Mouse (Mus musculus) liver, embryonic 14.5 days (tissue): ENCODE measurements around the gene Grrp1.

ENCODE experiments used
- CTCF ChIP-seq: IDR thresholded peaks from 2 replicates; pipeline ENCODE4 v1.5.1; 2016; ENCODE audit warnings: antibody characterized with exemption, low read depth, control low read depth
- EP300 ChIP-seq: IDR thresholded peaks from 2 replicates; pipeline ENCODE4 v1.6.1; 2016; ENCODE audit warnings: antibody characterized with exemption, low read depth

DNA sequence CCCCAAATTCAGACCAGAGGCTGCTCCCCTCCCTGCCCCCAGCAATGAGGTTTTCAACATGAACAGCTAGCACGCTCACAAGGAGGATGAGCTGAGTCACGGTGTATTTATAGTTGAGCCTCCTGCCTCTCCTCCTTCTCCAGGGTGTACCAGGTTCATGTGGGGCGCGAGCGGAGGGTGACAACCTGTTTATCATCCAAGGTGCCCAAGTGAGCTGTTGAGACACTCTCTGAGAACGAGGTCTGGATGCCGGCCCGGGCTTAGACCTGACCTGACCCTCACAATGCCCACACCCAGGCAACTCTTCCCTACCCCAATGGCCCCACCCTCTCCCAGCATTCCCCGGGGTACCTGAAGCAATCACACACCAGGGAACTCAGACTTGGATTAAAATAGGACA, 46.4 kb upstream of the Grrp1 start:
- TF ChIP-seq CTCF (no peak), EP300 (no peak)
